Mouse (Mus musculus) G1E (cell line): ENCODE data around the gene Prrx2. TPM values are rescaled to one million over a fixed set of nuclear protein-coding genes. Genes with fewer than 3 reads are reported as not detected.

Experiments used
- ATAC-seq: 2 replicates; pipeline ENCODE4 v1.8.0; 2016; ENCODE audit warnings: mild to moderate bottlenecking; ENCODE audit not compliant: insufficient number of reproducible peaks, poor library complexity, low FRiP score, severe bottlenecking; ENCODE audit errors: extremely low read depth
- DNase-seq: peaks from one replicate; pipeline ENCODE4 v3.0.0; 2012; ENCODE audit warnings: low spot score
- H3K27me3 ChIP-seq: 2 replicates; pipeline ENCODE4 v1.6.1; 2012; ENCODE audit warnings: mild to moderate bottlenecking, low read length, inconsistent platforms; ENCODE audit not compliant: insufficient read depth
- H3K36me3 ChIP-seq: replicated peaks from 2 replicates; pipeline ENCODE3; 2012; ENCODE audit warnings: mild to moderate bottlenecking, inconsistent platforms
- H3K4me1 ChIP-seq: 2 replicates; pipeline ENCODE4 v1.6.1; 2012; ENCODE audit warnings: low read depth, low read length, inconsistent platforms, mixed read lengths; ENCODE audit not compliant: insufficient read depth
- H3K4me3 ChIP-seq: 2 replicates; pipeline ENCODE4 v1.5.1; 2012; ENCODE audit warnings: low read depth, mild to moderate bottlenecking, inconsistent platforms, low read length, moderate library complexity, mixed read lengths
- H3K9me3 ChIP-seq: replicated peaks from 2 replicates; pipeline ENCODE4 v1.6.1; 2012; ENCODE audit warnings: inconsistent platforms
- CTCF ChIP-seq: IDR thresholded peaks from 2 replicates; pipeline ENCODE4 v1.5.1; 2012; ENCODE audit warnings: low read depth, low read length, inconsistent platforms, mixed read lengths
- GATA1 ChIP-seq: IDR thresholded peaks from 2 replicates; pipeline ENCODE4 v1.6.1; 2012; ENCODE audit warnings: borderline replicate concordance, low read length, inconsistent platforms, mixed read lengths
- GATA2 ChIP-seq: IDR thresholded peaks from 2 replicates; pipeline ENCODE4 v1.6.1; 2012; ENCODE audit warnings: low read depth, low read length, inconsistent platforms, borderline replicate concordance
- POLR2AphosphoS5 ChIP-seq: IDR thresholded peaks from 2 replicates; pipeline ENCODE4 v1.6.1; 2012; ENCODE audit warnings: low read depth, low read length, inconsistent platforms; ENCODE audit not compliant: insufficient replicate concordance
- TAL1 ChIP-seq: conservative IDR thresholded peaks from 2 replicates; pipeline ENCODE4 v1.6.1; 2012; ENCODE audit warnings: low read depth, low read length, inconsistent platforms, mixed read lengths
- polyA plus RNA-seq: library from polyadenylated mRNA; stranded (reverse); fragments of >175 nt; gene quantifications from 2 replicates; pipeline ENCODE4 v1.2.3, GENCODE M21; 2012
- total RNA-seq, 2 experiments: library from RNA; stranded (forward) in 1 of 2; stranded (reverse) in 1 of 2; fragments of 200-1000 nt in 1 of 2; fragments of >200 nt in 1 of 2; fragmentation: Nextera tagmentation in 1 of 2; gene quantifications; 2 replicates each; pipeline ENCODE4 v1.2.3; 2014 to 2017

Prrx2 gene
- total and polyA plus RNA-seq, 3 experiments, result not detected

DNA sequence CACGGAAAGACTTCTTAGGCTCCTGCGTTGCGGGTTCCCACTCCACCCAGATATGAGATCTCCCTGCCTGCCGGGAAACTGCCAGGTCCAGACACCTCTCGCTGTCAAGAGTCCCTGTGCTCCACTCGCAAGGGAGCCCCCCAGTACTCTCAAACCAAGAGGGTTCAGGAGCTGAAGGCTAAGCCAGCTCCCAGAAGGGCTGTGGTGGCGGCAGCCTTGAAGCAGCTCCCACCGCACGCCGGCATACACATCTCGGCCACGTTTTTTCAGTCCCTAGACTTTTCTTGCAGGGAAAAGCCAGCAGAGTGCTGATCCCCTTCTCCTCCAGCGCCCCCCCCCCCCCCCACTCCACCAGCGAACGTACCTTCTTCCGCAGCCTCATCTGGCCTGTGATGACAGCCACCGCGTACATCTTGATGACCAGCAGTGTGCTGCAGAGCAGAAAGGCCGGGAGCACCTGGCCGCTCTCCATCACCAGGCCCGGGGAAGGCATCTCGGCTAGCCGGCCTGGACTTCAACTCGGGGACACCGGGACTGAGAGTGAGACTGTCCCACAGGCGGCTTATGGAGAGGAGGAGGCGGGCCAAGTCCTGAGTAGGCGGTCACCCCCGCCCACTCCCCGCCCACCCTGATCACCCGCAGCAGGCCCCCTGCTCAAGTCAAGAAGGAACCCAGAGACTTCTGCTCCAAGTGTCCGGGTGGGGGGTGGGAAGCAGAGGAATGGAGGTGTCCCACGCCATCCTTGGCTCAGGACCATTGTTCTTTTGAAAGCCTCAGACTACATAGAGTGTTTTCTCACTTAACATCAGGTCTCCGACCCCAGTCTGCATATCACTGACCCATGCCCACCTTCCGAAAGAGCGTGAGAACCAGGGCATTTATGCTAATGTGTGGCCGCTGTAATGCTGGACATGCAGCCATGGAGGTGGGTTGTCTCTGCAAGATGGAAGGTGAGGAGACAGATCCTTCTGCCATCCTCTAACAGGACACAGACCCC, 68.3 kb downstream of the Prrx2 start:
- H3K4me1 ChIP-seq, result no peaks in the 10 kb centered on the region
- H3K9me3 ChIP-seq, result no peaks in the 10 kb centered on the region
- H3K36me3 ChIP-seq, result no peaks in the 10 kb centered on the region
- DNase-seq (no peak), ATAC-seq (no peak)
- TF ChIP-seq POLR2AphosphoS5 (no peak), CTCF (no peak)
- H3K4me3 ChIP-seq, result no peak overlapping the region
- peaks cover 21% of the 10 kb centered on the region for H3K27me3 ChIP-seq

DNA sequence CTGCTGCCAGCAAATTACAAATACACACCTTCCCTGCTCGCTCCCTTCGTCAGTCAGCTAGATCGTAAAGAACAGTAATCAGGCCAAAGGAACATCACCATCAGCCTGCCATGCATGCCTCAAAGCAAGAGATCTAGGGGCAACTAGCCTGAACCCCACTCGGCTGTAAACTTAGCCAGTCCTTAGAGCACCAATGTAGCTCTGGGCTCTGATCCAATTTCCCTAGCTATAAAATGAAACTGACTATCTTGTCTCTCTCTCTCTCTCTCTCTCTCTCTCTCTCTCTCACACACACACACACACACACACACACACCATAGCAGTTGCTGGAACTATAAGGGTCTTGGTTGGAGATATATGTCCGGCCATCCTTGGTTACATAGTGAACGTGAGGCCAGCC, 69.5 kb downstream of the Prrx2 start:
- DNase-seq, result no peak
- TF ChIP-seq POLR2AphosphoS5, result no peak
- no peak for TF ChIP-seq CTCF
- no peak for TF ChIP-seq TAL1
- TF ChIP-seq GATA1, result no peak
- no peak for TF ChIP-seq GATA2
- Histone ChIP-seq H3K4me3 (no peak overlapping the region), H3K27me3 (peaks cover 22% of the 10 kb centered on the region), H3K36me3 (no peaks in the 10 kb centered on the region), H3K9me3 (no peaks in the 10 kb centered on the region), H3K4me1 (no peaks in the 10 kb centered on the region)
- ATAC-seq, result no peak

GRCm38 (mm10) chr2:30904991-30905390, 70.2 kb downstream of the Prrx2 start:
- H3K36me3 ChIP-seq, result no peaks in the 10 kb centered on the region
- H3K4me3 ChIP-seq, result no peak overlapping the region
- DNase-seq (no peak), ATAC-seq (no peak)
- no peak for TF ChIP-seq GATA1
- no peak for TF ChIP-seq POLR2AphosphoS5
- no peak for TF ChIP-seq CTCF
- no peak for TF ChIP-seq TAL1
- no peak for TF ChIP-seq GATA2
- H3K27me3 ChIP-seq, result peaks cover 22% of the 10 kb centered on the region
- no peaks in the 10 kb centered on the region for H3K9me3 ChIP-seq
- H3K4me1 ChIP-seq, result no peaks in the 10 kb centered on the region

DNA sequence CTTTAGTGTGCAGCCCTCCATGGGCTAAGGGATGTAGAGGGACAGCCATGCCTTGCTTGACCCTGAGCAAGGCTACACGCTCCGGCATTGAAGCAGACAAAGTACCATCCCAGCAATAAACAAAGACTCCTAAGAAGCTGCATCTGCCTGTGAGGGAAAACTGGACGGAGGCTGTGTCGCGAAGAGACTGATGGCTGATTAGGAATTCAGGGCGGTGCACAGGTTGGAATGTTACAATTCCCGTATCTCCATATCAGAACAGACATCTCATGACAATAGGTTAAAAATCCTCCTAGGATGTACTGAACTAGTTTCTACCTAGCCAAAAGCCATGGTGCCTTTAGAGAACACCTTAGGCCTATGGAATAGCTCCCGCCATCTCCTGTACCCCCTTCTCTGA, 71.1 kb downstream of the Prrx2 start:
- DNase-seq, result no peak
- H3K27me3 ChIP-seq, result peaks cover 19% of the 10 kb centered on the region; the same call in 1 of the 2 replicates
- no peak overlapping the region for H3K4me3 ChIP-seq

DNA sequence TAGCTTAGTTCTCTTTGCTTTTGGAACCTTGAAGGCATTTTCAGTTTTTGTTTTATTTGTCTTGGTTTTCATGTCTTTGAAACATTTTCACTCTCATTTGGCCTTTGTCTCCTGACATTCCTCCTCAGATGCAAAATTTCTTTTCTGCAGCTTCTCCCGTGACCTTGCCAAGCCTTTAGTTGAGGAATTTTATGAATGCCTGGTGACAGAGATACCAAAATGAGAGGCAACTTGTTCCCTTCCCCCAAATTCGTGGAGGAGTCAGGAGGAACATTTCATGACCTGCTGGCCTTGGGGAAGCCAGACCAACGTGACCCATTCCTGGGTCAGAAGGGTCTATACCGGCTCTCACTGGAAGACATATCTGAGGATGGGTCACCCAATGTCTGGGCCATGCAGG, 71.9 kb downstream of the Prrx2 start:
- Histone ChIP-seq H3K4me1 (no peaks in the 10 kb centered on the region), H3K36me3 (no peaks in the 10 kb centered on the region), H3K4me3 (no peak overlapping the region), H3K27me3 (peaks cover 17% of the 10 kb centered on the region; the same call in 1 of the 2 replicates), H3K9me3 (no peaks in the 10 kb centered on the region)
- DNase-seq (no peak), ATAC-seq (no peak)
- TF ChIP-seq CTCF (no peak), TAL1 (no peak)

More for the DNA sequence above, 71.1 kb downstream of the Prrx2 start:
- H3K4me1 ChIP-seq, result no peaks in the 10 kb centered on the region
- H3K36me3 ChIP-seq, result no peaks in the 10 kb centered on the region
- no peak for ATAC-seq
- H3K9me3 ChIP-seq, result no peaks in the 10 kb centered on the region
- TF ChIP-seq CTCF, result no peak
- no peak for TF ChIP-seq GATA2
- no peak for TF ChIP-seq GATA1
- TF ChIP-seq TAL1, result no peak
- TF ChIP-seq POLR2AphosphoS5, result no peak

GRCm38 (mm10) chr2:30912291-30912773, 77.6 kb downstream of the Prrx2 start:
- DNase-seq (no peak), ATAC-seq (no peak)
- Histone ChIP-seq H3K9me3 (no peaks in the 10 kb centered on the region), H3K4me3 (no peak overlapping the region), H3K36me3 (no peaks in the 10 kb centered on the region), H3K27me3 (peaks cover 24% of the 10 kb centered on the region), H3K4me1 (no peaks in the 10 kb centered on the region)
- TF ChIP-seq TAL1 (no peak), GATA1 (no peak), CTCF (no peak), GATA2 (no peak), POLR2AphosphoS5 (no peak)
